Mouse (Mus musculus) CH12.LX (cell line): ENCODE measurements around the gene Cfap69. TPM values are rescaled to one million over a fixed set of nuclear protein-coding genes. Genes with fewer than 3 reads are reported as not detected.

Source experiments
- DNase-seq: peaks from one replicate; pipeline ENCODE4 v3.0.0-alpha.2; 2013; ENCODE audit errors: extremely low read depth
- H3K27ac ChIP-seq: 2 replicates; pipeline ENCODE4 v1.5.1; 2012; ENCODE audit warnings: low read depth, mild to moderate bottlenecking, control low read depth, moderate library complexity; ENCODE audit not compliant: insufficient read depth
- H3K27me3 ChIP-seq: replicated peaks from 2 replicates; pipeline ENCODE3; 2012; ENCODE audit warnings: inconsistent platforms
- H3K36me3 ChIP-seq, 2 experiments: replicated peaks in 1 of 2; 2 replicates each; pipeline versions ENCODE3 to v1.6.1; 2012; ENCODE audit warnings: inconsistent platforms in 1 of 2, low read length in 1 of 2, mild to moderate bottlenecking in 1 of 2, mixed read lengths in 1 of 2, moderate library complexity in 1 of 2; ENCODE audit not compliant: control insufficient read depth in 1 of 2, insufficient read depth in 1 of 2
- H3K4me1 ChIP-seq, 2 experiments: 2 replicates each; pipeline ENCODE4 v1.6.1; 2012; ENCODE audit warnings: inconsistent platforms in 1 of 2, moderate library complexity in 1 of 2; ENCODE audit not compliant: insufficient read depth in 2 of 2, control insufficient read depth in 1 of 2
- H3K4me2 ChIP-seq: 2 replicates; pipeline ENCODE4 v1.6.1; 2012; ENCODE audit warnings: low read depth, mild to moderate bottlenecking, control low read depth; ENCODE audit not compliant: poor library complexity, insufficient read depth, severe bottlenecking
- H3K4me3 ChIP-seq, 3 experiments: fragments of 150-350 bp in 1 of 3; sonication (generic) in 1 of 3; replicated peaks in 1 of 3; 2 replicates each; pipeline versions ENCODE3 to v1.5.1; 2011 to 2012; ENCODE audit warnings: low read depth in 2 of 3, low read length in 2 of 3, mild to moderate bottlenecking in 2 of 3, moderate library complexity in 2 of 3, control low read depth in 1 of 3, improper control_type of control experiment in 1 of 3, inconsistent platforms in 1 of 3, mixed read lengths in 1 of 3; ENCODE audit not compliant: poor library complexity in 1 of 3
- H3K79me2 ChIP-seq: replicated peaks from 2 replicates; pipeline ENCODE4 v1.6.1; 2012; ENCODE audit warnings: mild to moderate bottlenecking, moderate library complexity; ENCODE audit not compliant: control insufficient read depth, poor library complexity, insufficient read depth, severe bottlenecking; ENCODE audit errors: extremely low read depth
- H3K9ac ChIP-seq: 2 replicates; pipeline ENCODE4 v1.6.1; 2012; ENCODE audit warnings: low read depth, mild to moderate bottlenecking, control low read depth, moderate library complexity; ENCODE audit not compliant: insufficient read depth
- H3K9me3 ChIP-seq: replicated peaks from 2 replicates; pipeline ENCODE3; 2012; ENCODE audit warnings: low read length, inconsistent platforms, mixed read lengths
- BHLHE40 ChIP-seq: IDR thresholded peaks from 2 replicates; pipeline ENCODE4 v1.6.1; 2011; ENCODE audit warnings: mild to moderate bottlenecking, low read depth, low read length, improper control_type of control experiment
- ELF1 ChIP-seq: IDR thresholded peaks from 2 replicates; pipeline ENCODE4 v1.6.1; 2014; ENCODE audit warnings: low read depth, mild to moderate bottlenecking, inconsistent platforms, low read length, improper control_type of control experiment
- ETS1 ChIP-seq: conservative IDR thresholded peaks from 2 replicates; pipeline ENCODE4 v1.6.1; 2012; ENCODE audit warnings: low read depth, mild to moderate bottlenecking, inconsistent platforms, low read length, improper control_type of control experiment, moderate library complexity
- JUN ChIP-seq: IDR thresholded peaks from 2 replicates; pipeline ENCODE4 v1.6.1; 2011; ENCODE audit warnings: low read depth, mild to moderate bottlenecking, low read length, improper control_type of control experiment, moderate library complexity; ENCODE audit not compliant: insufficient read depth
- KAT2A ChIP-seq: IDR thresholded peaks from 2 replicates; pipeline ENCODE4 v1.6.1; 2012; ENCODE audit warnings: low read length, improper control_type of control experiment, inconsistent platforms; ENCODE audit not compliant: insufficient replicate concordance
- MAFK ChIP-seq: IDR thresholded peaks from 2 replicates; pipeline ENCODE4 v1.6.1; 2011; ENCODE audit warnings: low read length, improper control_type of control experiment; ENCODE audit not compliant: insufficient replicate concordance
- MAX ChIP-seq: IDR thresholded peaks from 2 replicates; pipeline ENCODE4 v1.6.1; 2011; ENCODE audit warnings: low read length, improper control_type of control experiment
- NELFE ChIP-seq: IDR thresholded peaks from 2 replicates; pipeline ENCODE4 v1.6.1; 2011; ENCODE audit warnings: low read depth, low read length, improper control_type of control experiment
- POLR2AphosphoS2 ChIP-seq: IDR thresholded peaks from 2 replicates; pipeline ENCODE4 v1.6.1; 2011; ENCODE audit warnings: low read depth, low read length, improper control_type of control experiment
- RCOR1 ChIP-seq: conservative IDR thresholded peaks from 2 replicates; pipeline ENCODE4 v1.6.1; 2012; ENCODE audit warnings: low read depth, mild to moderate bottlenecking, inconsistent platforms, low read length, improper control_type of control experiment
- TBP ChIP-seq: conservative IDR thresholded peaks from 2 replicates; pipeline ENCODE4 v1.6.1; 2011; ENCODE audit warnings: low read depth, low read length, improper control_type of control experiment
- TCF12 ChIP-seq: IDR thresholded peaks from 2 replicates; pipeline ENCODE4 v1.6.1; 2014; ENCODE audit warnings: low read depth, mild to moderate bottlenecking, inconsistent platforms, low read length, improper control_type of control experiment
- UBTF ChIP-seq: IDR thresholded peaks from 2 replicates; pipeline ENCODE4 v1.6.1; 2012; ENCODE audit warnings: low read depth, mild to moderate bottlenecking, inconsistent platforms, low read length, improper control_type of control experiment, moderate library complexity
- ZMIZ1 ChIP-seq: IDR thresholded peaks from 2 replicates; pipeline ENCODE4 v1.6.1; 2012; ENCODE audit warnings: low read depth, mild to moderate bottlenecking, inconsistent platforms, low read length, improper control_type of control experiment
- ZNF384 ChIP-seq: IDR thresholded peaks from 2 replicates; pipeline ENCODE4 v1.6.1; 2012; ENCODE audit warnings: low read depth, low read length, improper control_type of control experiment, inconsistent platforms
- dilution Hi-C: fragments of 300-500 bp; cut with MboI; formaldehyde crosslinking; loops from 2 replicates; pipeline ENCODE4 v1.14.3; 2020; ENCODE audit warnings: low sequenced_read_pairs; ENCODE audit not compliant: extremely low pct_unique_long_range_greater_than_20kb, extremely low pct_ligation_motif_present
- in situ Hi-C: fragments of 300-500 bp; cut with MboI; formaldehyde crosslinking; loops from 3 replicates; pipeline ENCODE4 v1.14.3; 2019; ENCODE audit warnings: low sequenced_read_pairs, low pct_ligation_motif_present, low pct_unique_long_range_greater_than_20kb, mixed read lengths
- polyA plus RNA-seq: library from polyadenylated mRNA; unstranded; fragments of >175 nt; gene quantifications from 2 replicates; pipeline ENCODE4 v1.2.1, GENCODE M21; 2012; ENCODE audit warnings: low read depth; ENCODE audit not compliant: insufficient read length
- total RNA-seq, 2 experiments: library from RNA; depleted of rRNA; stranded (reverse); fragments of 300-350 nt in 1 of 2; fragments of >200 nt in 1 of 2; gene quantifications; 2 replicates each; pipeline ENCODE4 v1.2.3; 2012 to 2014

The Cfap69 gene
- total and polyA plus RNA-seq, 3 experiments = 0.51 to 1.5 (median 1.2) TPM

DNA sequence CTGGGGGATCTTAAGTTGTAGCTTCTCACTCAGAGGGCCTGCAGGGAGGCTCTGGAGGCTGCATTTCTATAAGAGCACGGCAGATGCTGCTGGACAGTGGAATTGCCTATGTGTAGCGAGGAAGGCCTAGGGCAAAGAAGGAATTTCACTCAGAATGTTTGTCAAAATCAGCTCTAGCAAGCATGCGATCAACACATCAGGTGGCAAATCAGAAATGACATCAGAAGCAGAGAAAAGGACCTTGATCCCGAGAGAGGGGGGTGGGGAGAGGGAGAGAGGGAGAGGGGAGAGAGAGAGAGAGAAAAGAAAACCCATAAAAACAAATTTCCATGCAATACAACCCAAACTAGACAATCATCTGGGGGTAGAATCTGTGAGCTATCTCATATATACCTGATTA is 19.3 kb upstream of the Cfap69 start:
- no peak for DNase-seq
- no peaks in the 10 kb centered on the region for H3K9me3 ChIP-seq
- dilution Hi-C loops (no loop called here), in situ Hi-C loops (no loop called here)
- H3K27ac ChIP-seq = no peak overlapping the region
- no peaks in the 10 kb centered on the region for H3K79me2 ChIP-seq
- no peaks in the 10 kb centered on the region for H3K36me3 ChIP-seq
- H3K4me3 ChIP-seq = no peak overlapping the region
- H3K9ac ChIP-seq = no peak overlapping the region
- H3K4me2 ChIP-seq = no peak overlapping the region
- no peaks in the 10 kb centered on the region for H3K4me1 ChIP-seq
- H3K27me3 ChIP-seq = no peaks in the 10 kb centered on the region
- TF ChIP-seq JUN = no peak
- TF ChIP-seq BHLHE40 = no peak
- TF ChIP-seq POLR2AphosphoS2 = no peak
- no peak for TF ChIP-seq MAX
- no peak for TF ChIP-seq UBTF
- no peak for TF ChIP-seq KAT2A
- no peak for TF ChIP-seq ETS1
- no peak for TF ChIP-seq ELF1
- no peak for TF ChIP-seq ZNF384
- TF ChIP-seq TCF12 = no peak
- no peak for TF ChIP-seq MAFK
- no peak for TF ChIP-seq NELFE
- TF ChIP-seq TBP = no peak

DNA sequence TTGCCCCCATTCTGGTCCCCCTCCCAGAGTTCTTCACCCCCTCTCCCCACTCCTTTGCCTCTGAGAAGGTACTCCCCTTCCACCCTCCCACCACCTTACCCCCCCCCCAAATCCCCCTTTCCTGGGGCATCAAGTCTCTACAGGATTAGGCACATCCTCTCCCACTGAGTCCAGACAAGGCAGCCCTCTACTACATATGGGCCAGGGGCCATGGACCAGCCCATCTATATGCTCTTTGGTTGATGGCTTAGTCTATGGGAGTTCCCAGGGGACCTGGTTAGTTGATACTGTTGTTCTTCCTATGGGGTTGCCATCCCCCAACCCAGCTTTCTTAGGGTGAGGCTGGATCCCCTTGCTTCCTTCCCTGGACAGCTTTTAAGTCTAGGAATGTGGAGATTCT is 15.4 kb upstream of the Cfap69 start:
- in situ Hi-C loops = no loop called here
- TF ChIP-seq RCOR1 (no peak), ZNF384 (no peak), ZMIZ1 (no peak), ELF1 (no peak)
- no peak for DNase-seq
- no peaks in the 10 kb centered on the region for H3K79me2 ChIP-seq
- no peak overlapping the region for H3K27ac ChIP-seq
- H3K4me2 ChIP-seq = no peak overlapping the region
- H3K9me3 ChIP-seq = no peaks in the 10 kb centered on the region
- H3K27me3 ChIP-seq = no peaks in the 10 kb centered on the region
- no peak overlapping the region for H3K9ac ChIP-seq
- H3K4me1 ChIP-seq = no peaks in the 10 kb centered on the region
- H3K36me3 ChIP-seq = no peaks in the 10 kb centered on the region
- no peak overlapping the region for H3K4me3 ChIP-seq
- dilution Hi-C loops = no loop called here
